Mouse (Mus musculus) lung, embryonic 16.5 days (tissue): ENCODE measurements around the gene Mrps9. TPM values are rescaled to one million over a fixed set of nuclear protein-coding genes. Genes with fewer than 3 reads are reported as not detected.
"Not testable (repeated sequence)": the region's sequence is repeated elsewhere in the genome, so short reads cannot be mapped to it uniquely, and the experiment has no call there.

Experiments used
- ATAC-seq: fragments of 200-750 bp; cut with Nextera tagmentation; 2 replicates; pipeline ENCODE4 v1.8.0; 2017; ENCODE audit warnings: low read depth, mild to moderate bottlenecking, moderate library complexity
- H3K27ac ChIP-seq: fragments of 300-500 bp; sonication (generic); 2 replicates; pipeline ENCODE4 v1.5.1; 2014; ENCODE audit warnings: mild to moderate bottlenecking, control low read depth, low read length
- H3K27me3 ChIP-seq: fragments of 300-500 bp; sonication (generic); 2 replicates; pipeline ENCODE4 v1.6.1; 2014; ENCODE audit warnings: low read depth, low read length, mixed read lengths; ENCODE audit not compliant: control insufficient read depth, insufficient read depth
- H3K36me3 ChIP-seq: fragments of 300-500 bp; sonication (generic); 2 replicates; pipeline ENCODE4 v1.6.1; 2014; ENCODE audit warnings: low read length; ENCODE audit not compliant: control insufficient read depth, insufficient read depth
- H3K4me1 ChIP-seq: fragments of 300-500 bp; sonication (generic); replicated peaks from 2 replicates; pipeline ENCODE4 v1.6.1; 2014; ENCODE audit warnings: low read length, mixed read lengths; ENCODE audit not compliant: control insufficient read depth, insufficient read depth
- H3K4me2 ChIP-seq: fragments of 300-500 bp; sonication (generic); 2 replicates; pipeline ENCODE4 v1.6.1; 2014; ENCODE audit warnings: low read depth, low read length, control low read depth
- H3K4me3 ChIP-seq: fragments of 300-500 bp; sonication (generic); 2 replicates; pipeline ENCODE4 v1.5.1; 2014; ENCODE audit warnings: mild to moderate bottlenecking, low read length, control low read depth
- H3K9ac ChIP-seq: fragments of 300-500 bp; sonication (generic); 2 replicates; pipeline ENCODE4 v1.6.1; 2014; ENCODE audit warnings: low read length, control low read depth
- H3K9me3 ChIP-seq: fragments of 300-500 bp; sonication (generic); 2 replicates; pipeline ENCODE4 v1.6.1; 2016; ENCODE audit warnings: low read length; ENCODE audit not compliant: control insufficient read depth
- WGBS: fragments of 180-500 bp; shearing (Covaris S2); extraction: QIAGEN DNeasy Blood & Tissue Kit; methylation state at CpG from one replicate; pipeline ENCODE4 v1.1.7; 2014; 5-methylcytosine and 5-hydroxymethylcytosine counted together
- polyA plus RNA-seq: library from polyadenylated mRNA; unstranded; fragments of >200 nt; fragmentation: Nextera tagmentation; extraction: Ambion mirVana; gene quantifications from 2 replicates; pipeline ENCODE4 v1.2.1, GENCODE M21; 2015

Gene Mrps9
- polyA plus RNA-seq, 1 experiment from 2014 or later = 46.5 TPM

GRCm38 (mm10) chr1:42867188-42867587 lies 16.2 kb downstream of the Mrps9 start:
- Histone ChIP-seq H3K4me1 (no peaks in the 10 kb centered on the region), H3K9ac (no peak overlapping the region), H3K27ac (no peak overlapping the region), H3K9me3 (no peaks in the 10 kb centered on the region), H3K4me2 (no peak overlapping the region), H3K4me3 (no peak overlapping the region), H3K27me3 (no peaks in the 10 kb centered on the region), H3K36me3 (peaks cover 17% of the 10 kb centered on the region)
- 90% methylated on average over 3 of the region's 3 CpGs for WGBS
- no peak for ATAC-seq

- 47% methylated on average over 2 of the region's 2 CpGs for WGBS
- Histone ChIP-seq H3K9me3 (no peaks in the 10 kb centered on the region), H3K4me1 (peaks cover 1% of the 10 kb centered on the region), H3K4me2 (no peak overlapping the region), H3K9ac (no peak overlapping the region), H3K36me3 (0 out of 2 replicates have a peak, but pooled peaks cover 2% of the 10 kb centered on the region), H3K27ac (no peak overlapping the region), H3K27me3 (no peaks in the 10 kb centered on the region), H3K4me3 (no peak overlapping the region)
- ATAC-seq = no peak
Measured at GRCm38 (mm10) chr1:42874174-42874573, 23.1 kb downstream of the Mrps9 start.

GRCm38 (mm10) chr1:42875271-42875670 lies 24.2 kb downstream of the Mrps9 start:
- Histone ChIP-seq H3K27ac (no peak overlapping the region), H3K27me3 (no peaks in the 10 kb centered on the region), H3K9ac (no peak overlapping the region), H3K4me1 (peaks cover 3% of the 10 kb centered on the region), H3K9me3 (no peaks in the 10 kb centered on the region), H3K4me3 (no peak overlapping the region), H3K4me2 (no peak overlapping the region), H3K36me3 (0 out of 2 replicates have a peak, but pooled peaks cover 4% of the 10 kb centered on the region)
- 64% methylated on average over 5 of the region's 5 CpGs for WGBS
- no peak for ATAC-seq

- ATAC-seq = no peak
- WGBS = 79% methylated on average over 4 of the region's 4 CpGs
- H3K27me3 ChIP-seq = no peaks in the 10 kb centered on the region
Measured at GRCm38 (mm10) chr1:42876463-42877093, 25.5 kb downstream of the Mrps9 start.

GRCm38 (mm10) chr1:42877264-42877663 lies 26.2 kb downstream of the Mrps9 start:
- Histone ChIP-seq H3K4me3 (no peak overlapping the region), H3K9me3 (no peaks in the 10 kb centered on the region), H3K36me3 (0 out of 2 replicates have a peak, but pooled peaks cover 4% of the 10 kb centered on the region), H3K27me3 (no peaks in the 10 kb centered on the region), H3K4me2 (no peak overlapping the region), H3K9ac (no peak overlapping the region), H3K27ac (no peak overlapping the region), H3K4me1 (peaks cover 3% of the 10 kb centered on the region)
- 80% methylated on average over 10 of the region's 10 CpGs for WGBS
- ATAC-seq = no peak

More at GRCm38 (mm10) chr1:42876463-42877093, 25.5 kb downstream of the Mrps9 start:
- Histone ChIP-seq H3K4me1 (peaks cover 3% of the 10 kb centered on the region), H3K9ac (no peak overlapping the region), H3K4me3 (no peak overlapping the region), H3K9me3 (no peaks in the 10 kb centered on the region), H3K36me3 (0 out of 2 replicates have a peak, but pooled peaks cover 4% of the 10 kb centered on the region), H3K27ac (no peak overlapping the region), H3K4me2 (no peak overlapping the region)

GRCm38 (mm10) chr1:42878851-42879250 lies 27.8 kb downstream of the Mrps9 start:
- H3K36me3 ChIP-seq = 0 out of 2 replicates have a peak, but pooled peaks cover 4% of the 10 kb centered on the region
- no peaks in the 10 kb centered on the region for H3K9me3 ChIP-seq
- H3K4me1 ChIP-seq = peaks cover 3% of the 10 kb centered on the region
- peak overlapping the region; percentile 33; the same call in 1 of the 2 replicates for H3K27ac ChIP-seq
- H3K4me2 ChIP-seq = no peak overlapping the region
- peak; percentile 51; the same call in 1 of the 2 replicates for ATAC-seq
- no peak overlapping the region for H3K9ac ChIP-seq
- no peaks in the 10 kb centered on the region for H3K27me3 ChIP-seq
- WGBS = 62% methylated on average over 5 of the region's 5 CpGs
- H3K4me3 ChIP-seq = no peak overlapping the region

GRCm38 (mm10) chr1:42882258-42882657 lies 31.2 kb downstream of the Mrps9 start:
- no peaks in the 10 kb centered on the region for H3K27me3 ChIP-seq
- H3K4me3 ChIP-seq = no peak overlapping the region
- no peak overlapping the region for H3K27ac ChIP-seq
- H3K4me1 ChIP-seq = peaks cover 3% of the 10 kb centered on the region
- no peak overlapping the region for H3K4me2 ChIP-seq
- no peak for ATAC-seq
- no peaks in the 10 kb centered on the region for H3K9me3 ChIP-seq
- H3K36me3 ChIP-seq = 0 out of 2 replicates have a peak, but pooled peaks cover 3% of the 10 kb centered on the region
- 82% methylated on average over 2 of the region's 2 CpGs for WGBS
- H3K9ac ChIP-seq = no peak overlapping the region

- H3K9me3 ChIP-seq, H3K4me1 ChIP-seq, H3K4me2 ChIP-seq, H3K27ac ChIP-seq, H3K27me3 ChIP-seq, ATAC-seq, H3K4me3 ChIP-seq, H3K36me3 ChIP-seq, H3K9ac ChIP-seq: not testable (repeated sequence)
- WGBS = 100% methylated on average over 1 of the region's 2 CpGs
Measured at GRCm38 (mm10) chr1:42883418-42883817, 32.4 kb downstream of the Mrps9 start.

- H3K27ac ChIP-seq = no peak overlapping the region
- no peak overlapping the region for H3K4me3 ChIP-seq
- no peaks in the 10 kb centered on the region for H3K27me3 ChIP-seq
- no peaks in the 10 kb centered on the region; the same call in 1 of the 2 replicates for H3K4me1 ChIP-seq
- 91% methylated on average over 11 of the region's 11 CpGs for WGBS
- H3K36me3 ChIP-seq = peaks cover 4% of the 10 kb centered on the region
- no peak overlapping the region for H3K4me2 ChIP-seq
- no peak for ATAC-seq
- no peak overlapping the region for H3K9ac ChIP-seq
- no peaks in the 10 kb centered on the region for H3K9me3 ChIP-seq
Measured at GRCm38 (mm10) chr1:42887835-42888234, 36.8 kb downstream of the Mrps9 start.
